Comparison of ENCODE assay signal across 26 mouse cellular contexts in genomic region chr10:67901179-67901578, GRCm38 (mm10). TPM values are rescaled to one million over a fixed set of nuclear protein-coding genes. Genes with fewer than 3 reads are reported as not detected.
DNase-seq lines count a peak whose midpoint lies in the region; ATAC-seq and TF ChIP-seq lines count a peak whose summit lies in the region.
"Had no signal": no experiment of that assay in that cellular context is flagged by ENCODE, and none has a peak within 500 bp of the region (broad histone marks: within the 10 kb centered on the region; RNA-seq: fewer than 3 reads in every experiment).

No protein-coding gene starts in this region.

- no peaks in the 10 kb centered on the region for H3K36me3 ChIP-seq in midbrain, embryonic 11.5 days (ENCODE audit: control insufficient read depth, insufficient read depth, low read length)
- H3K36me3 ChIP-seq in midbrain, embryonic 16.5 days (ENCODE audit: control insufficient read depth, insufficient read depth, low read length) = no peaks in the 10 kb centered on the region
- H3K36me3 ChIP-seq: embryonic facial prominence, embryonic 10.5 days; hindbrain, embryonic 13.5 days; kidney, embryonic 15.5 days; limb, embryonic 12.5 days had no signal

- peaks cover 84% of the 10 kb centered on the region for H3K27me3 ChIP-seq in midbrain, embryonic 11.5 days (ENCODE audit: control insufficient read depth, insufficient read depth, low read length)
- H3K27me3 ChIP-seq in midbrain, embryonic 16.5 days (ENCODE audit: control insufficient read depth, insufficient read depth, low read depth, low read length) = peaks cover 11% of the 10 kb centered on the region; the same call in 1 of the 2 replicates
- H3K27me3 ChIP-seq: hindbrain, embryonic 13.5 days; kidney, embryonic 15.5 days; limb, embryonic 12.5 days had no signal

- DNase-seq in layer of hippocampus, adult 2 months (ENCODE audit: low spot score in 2 of 2) = no peak
- DNase-seq in layer of hippocampus, postnatal 25 days (ENCODE audit: extremely low spot score in 1 of 2, low spot score in 1 of 2) = no peak
- peak; percentile 92 for DNase-seq in midbrain, embryonic 11.5 days (ENCODE audit: low spot score, missing footprints)
- no peak for DNase-seq in adrenal gland, postnatal 14 days
- DNase-seq in kidney, postnatal 25 days = no peak
- no peak for DNase-seq in thymus, postnatal 4 days
- DNase-seq: adrenal gland, adult 2 months; cerebellum, adult 2 months; cerebellum, postnatal 25 days; gastrocnemius, postnatal 25 days; heart, adult 2 months; heart, postnatal 36 days; kidney, adult 11 months; kidney, postnatal 4 days; liver, postnatal 0 days; right cerebral cortex, postnatal 14 days; spleen, adult 18-20 months had no signal

- TF ChIP-seq CTCF in layer of hippocampus, adult 2 months (conservative IDR thresholded peaks at IDR 0.05) = no peak

- peaks cover 4% of the 10 kb centered on the region; the same call in 1 of the 2 replicates for H3K9me3 ChIP-seq in midbrain, embryonic 11.5 days (ENCODE audit: control insufficient read depth, low read length)
- no peaks in the 10 kb centered on the region for H3K9me3 ChIP-seq in midbrain, embryonic 16.5 days (replicated peaks; ENCODE audit: control insufficient read depth, low read length, poor library complexity, severe bottlenecking)
- H3K9me3 ChIP-seq: embryonic facial prominence, embryonic 10.5 days; hindbrain, embryonic 13.5 days; kidney, embryonic 15.5 days; limb, embryonic 12.5 days had no signal

- H3K4me3 ChIP-seq in layer of hippocampus, adult 2 months = no peak overlapping the region
- H3K4me3 ChIP-seq in midbrain, embryonic 11.5 days (ENCODE audit: low read depth, low read length) = no peak overlapping the region
- H3K4me3 ChIP-seq in midbrain, embryonic 16.5 days (ENCODE audit: low read depth, low read length) = no peak overlapping the region
- H3K4me3 ChIP-seq: embryonic facial prominence, embryonic 10.5 days; heart, adult 2 months; hindbrain, embryonic 13.5 days; kidney, embryonic 15.5 days; limb, embryonic 12.5 days had no signal

- no peaks in the 10 kb centered on the region; the same call in 1 of the 2 replicates for H3K4me1 ChIP-seq in midbrain, embryonic 11.5 days (ENCODE audit: control insufficient read depth, insufficient read depth, low read length)
- no peaks in the 10 kb centered on the region for H3K4me1 ChIP-seq in midbrain, embryonic 16.5 days (ENCODE audit: control insufficient read depth, insufficient read depth, low read length)
- H3K4me1 ChIP-seq: embryonic facial prominence, embryonic 10.5 days; hindbrain, embryonic 13.5 days; kidney, embryonic 15.5 days; limb, embryonic 12.5 days had no signal

- 5% methylated on average over 5 of the region's 5 CpGs for WGBS in midbrain, embryonic 11.5 days
- 4% methylated on average over 5 of the region's 5 CpGs for WGBS in midbrain, embryonic 16.5 days

- H3K9ac ChIP-seq in midbrain, embryonic 11.5 days (ENCODE audit: low read length) = no peak overlapping the region
- no peak overlapping the region for H3K9ac ChIP-seq in midbrain, embryonic 16.5 days (ENCODE audit: low read depth, low read length)
- H3K9ac ChIP-seq: hindbrain, embryonic 13.5 days; kidney, embryonic 15.5 days; limb, embryonic 12.5 days; liver, postnatal 0 days had no signal

- peak; percentile 84 for ATAC-seq in midbrain, embryonic 11.5 days (ENCODE audit: low FRiP score)
- peak; percentile 39; the same call in 1 of the 2 replicates for ATAC-seq in midbrain, embryonic 16.5 days
- ATAC-seq: liver, postnatal 0 days; lung, postnatal 0 days had no signal

- peak overlapping the region; percentile 92 for H3K27ac ChIP-seq in layer of hippocampus, adult 2 months
- H3K27ac ChIP-seq in midbrain, embryonic 11.5 days (ENCODE audit: low read depth, low read length) = no peak overlapping the region
- H3K27ac ChIP-seq in midbrain, embryonic 16.5 days (ENCODE audit: low read length) = no peak overlapping the region
- H3K27ac ChIP-seq: embryonic facial prominence, embryonic 10.5 days; heart, adult 2 months; hindbrain, embryonic 13.5 days; kidney, embryonic 15.5 days; limb, embryonic 12.5 days; macrophage had no signal

- H3K4me2 ChIP-seq in midbrain, embryonic 11.5 days = no peak overlapping the region
- no peak overlapping the region for H3K4me2 ChIP-seq in midbrain, embryonic 16.5 days (ENCODE audit: low read length)
- H3K4me2 ChIP-seq: hindbrain, embryonic 13.5 days; kidney, embryonic 15.5 days; limb, embryonic 12.5 days; liver, embryonic 11.5 days had no signal

RNA-seq across cellular contexts. Expression of gene Zfp365, which starts 11.3 kb away (rescaled TPM):
- total RNA-seq in layer of hippocampus, adult 2 months (2021) = 100 to 1,000 TPM; 248 to 257 TPM
- total RNA-seq in layer of hippocampus, postnatal 25 days (2021) = 100 to 1,000 TPM; 243 to 244 TPM
- 1.8 and 2.1 TPM in 2 replicates for polyA plus RNA-seq in midbrain, embryonic 11.5 days (2014; fragmentation: Nextera tagmentation; extraction: Ambion mirVana)
- 6.7 and 7.4 TPM in 2 replicates for polyA plus RNA-seq in midbrain, embryonic 16.5 days (2015; fragmentation: Nextera tagmentation; extraction: Ambion mirVana)
- total RNA-seq in adrenal gland, postnatal 14 days (2021) = 2.0 and 2.4 TPM in 2 replicates
- total RNA-seq: MEL had no signal

Comparison
In these comparisons a context has a peak if more than half of its experiments do, and no peak if none do; other contexts are left out.
1. RNA of gene Zfp365, which starts 11.3 kb away (total RNA-seq): 248 to 257 TPM in layer of hippocampus, adult 2 months and 243 to 244 TPM in layer of hippocampus, postnatal 25 days; 2.0 to 2.4 TPM in adrenal gland, postnatal 14 days; every median in the first group is over 10 times any median in the second.